Mouse (Mus musculus): ENCODE measurements around the gene Scml4.

DNA sequence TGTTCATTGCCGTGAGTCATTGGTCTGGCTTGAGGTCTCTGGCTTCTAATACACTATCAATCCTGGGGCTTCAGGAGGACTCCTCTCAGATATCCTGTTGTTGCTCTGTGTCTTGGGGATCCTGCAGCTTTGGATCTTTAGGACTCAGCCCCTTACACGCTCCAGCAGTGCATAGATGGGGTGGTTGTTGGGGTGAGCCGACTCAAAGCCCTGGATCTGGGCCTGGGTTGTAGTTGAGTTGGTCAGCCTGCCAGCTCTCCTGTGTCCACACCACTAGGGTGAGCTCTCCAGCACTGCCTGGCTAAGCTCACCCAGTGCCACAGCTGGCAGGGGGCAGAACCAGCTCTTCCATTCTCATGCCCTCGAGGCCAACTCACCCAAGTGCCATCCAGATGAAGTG lies 78.2 kb downstream of the Scml4 start:
- TF ChIP-seq CTCF (IDR thresholded peaks at IDR 0.05; ENCODE audit: low read depth, low read length) (no peak), POLR2A (IDR thresholded peaks at IDR 0.05; ENCODE audit: borderline replicate concordance, low read depth, low read length) (no peak)
